Mouse (Mus musculus) ovary, postnatal 10 days (tissue): ENCODE data around the gene Ifrd2.

ENCODE experiments used
- DNase-seq: peaks from one replicate; pipeline ENCODE4 v3.0.0; 2022; ENCODE audit warnings: low spot score

Gene Ifrd2

GRCm38 (mm10) chr9:107625351-107626128 lies 38.1 kb downstream of the Ifrd2 start:
- no peak for DNase-seq

DNA sequence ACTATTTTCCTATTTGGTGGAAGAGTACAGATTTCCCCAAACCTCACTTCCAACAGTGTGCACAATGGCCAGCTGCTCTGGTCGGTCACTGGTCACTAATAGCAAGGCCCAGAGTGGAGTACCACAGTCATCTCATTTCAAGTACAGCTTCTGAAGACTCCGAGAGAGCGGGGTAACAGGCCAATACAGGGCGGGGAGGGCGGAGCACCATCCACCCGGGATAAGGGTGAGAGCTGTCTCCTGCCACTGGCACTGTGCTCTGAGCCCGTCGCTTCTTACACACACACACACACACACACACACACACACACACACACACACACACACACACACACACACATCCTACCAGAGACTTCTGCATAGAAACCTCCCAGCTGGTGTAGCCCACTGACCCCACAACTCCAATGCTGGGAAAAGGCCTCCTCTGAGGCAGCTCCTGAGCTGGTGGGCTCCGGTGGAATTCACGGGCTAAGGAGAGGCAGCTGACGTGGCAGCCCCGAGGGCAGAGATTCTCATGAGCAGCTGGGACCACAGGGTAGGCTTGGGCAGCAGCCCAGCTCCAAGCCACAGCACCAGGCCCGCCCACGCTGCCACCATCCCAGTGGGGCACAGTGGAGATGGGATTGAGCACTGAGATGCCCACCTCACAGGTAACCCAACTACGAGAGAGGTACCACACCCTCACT lies 38.9 kb downstream of the Ifrd2 start:
- no peak for DNase-seq

- DNase-seq: no peak
Measured at GRCm38 (mm10) chr9:107626844-107627277, 39.4 kb downstream of the Ifrd2 start.

DNA sequence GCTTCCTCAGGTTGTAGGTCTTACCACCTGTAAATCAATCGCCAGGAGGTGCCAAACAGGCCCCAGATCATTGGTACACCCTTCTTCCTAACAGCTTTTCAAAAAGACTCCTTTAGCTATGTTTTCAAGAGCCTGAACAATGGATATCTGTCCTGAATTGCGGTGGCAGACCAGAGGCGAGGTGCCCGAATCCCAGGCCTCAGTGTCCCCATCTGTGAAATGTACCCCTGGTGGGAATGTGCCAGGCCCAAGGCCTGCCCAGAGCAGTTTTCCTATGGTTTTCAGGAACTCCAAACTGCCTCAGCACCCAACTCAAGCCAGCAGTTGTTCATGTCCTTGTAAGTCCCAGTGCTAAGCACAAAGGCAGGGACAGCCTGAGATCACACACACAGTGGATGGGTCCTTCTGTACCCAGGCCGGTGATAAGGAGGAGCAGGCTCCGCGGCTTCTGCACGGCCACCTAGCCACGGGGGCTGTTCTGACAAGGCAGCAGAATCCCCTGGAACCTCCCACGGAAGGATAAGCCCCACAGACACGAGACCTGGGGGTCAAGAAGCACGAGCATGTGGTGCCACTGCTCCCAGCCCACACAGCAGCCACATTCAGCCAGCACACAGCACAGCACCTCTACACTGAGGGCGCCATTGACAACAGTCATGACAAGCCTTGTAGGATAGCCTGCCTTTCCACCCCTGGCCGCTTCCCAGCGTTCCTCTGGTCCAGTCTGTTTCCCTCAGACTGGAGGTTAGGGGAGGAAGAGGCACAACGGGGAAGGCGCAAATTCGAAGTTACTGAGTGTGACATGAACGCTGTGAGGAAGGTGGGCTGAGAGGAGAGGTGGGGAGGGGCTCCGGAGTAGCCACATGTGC lies 40.2 kb downstream of the Ifrd2 start:
- DNase-seq: no peak

DNA sequence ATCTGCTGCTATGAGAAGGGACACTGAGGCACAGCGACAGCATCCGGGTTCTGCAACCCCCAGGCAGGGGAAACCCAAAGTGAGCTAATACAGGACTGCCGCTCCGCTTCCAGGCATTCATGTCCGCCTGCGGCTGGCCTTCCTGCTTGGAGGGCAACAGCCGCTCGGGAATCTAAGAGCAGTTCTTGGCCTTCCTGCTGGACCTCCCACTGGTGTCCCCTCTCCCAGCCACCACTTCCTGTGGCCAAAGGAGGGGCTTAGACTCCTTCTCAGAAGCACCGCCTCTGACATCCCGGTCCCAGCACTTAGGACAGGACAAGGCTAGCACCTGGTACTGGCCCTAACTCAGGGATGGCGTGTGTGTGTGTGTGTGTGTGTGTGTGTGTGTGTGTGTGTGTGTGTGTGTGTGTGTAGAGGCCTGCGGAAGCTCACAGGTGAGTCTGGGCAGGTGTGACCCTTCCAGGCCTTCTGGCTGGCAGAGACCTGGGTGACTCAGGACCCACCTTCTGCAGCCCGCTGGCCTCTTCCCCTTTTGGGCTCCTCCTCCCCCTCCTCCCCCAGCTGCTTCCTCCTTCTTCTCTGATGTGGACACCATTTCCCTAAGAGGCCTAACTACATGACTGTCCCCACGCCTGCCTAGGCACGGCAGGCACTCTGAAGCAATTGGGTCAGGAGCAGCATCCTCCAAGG lies 41.4 kb downstream of the Ifrd2 start:
- DNase-seq: no peak

DNA sequence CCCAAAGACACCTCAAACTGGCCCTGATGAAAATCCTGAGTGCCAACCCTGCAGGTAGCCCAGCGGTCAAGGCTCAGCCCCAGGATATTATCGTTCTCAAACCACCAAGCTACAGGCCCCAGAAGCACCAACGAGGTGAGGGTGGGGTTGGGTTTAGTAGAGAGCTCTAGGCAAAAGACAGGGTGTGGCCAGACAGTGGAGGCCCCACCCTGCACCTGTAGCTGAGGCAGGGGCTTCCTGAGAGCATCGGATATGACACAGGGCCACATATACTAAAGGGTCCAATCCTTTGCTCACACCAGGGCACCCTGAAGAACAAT lies 41.9 kb downstream of the Ifrd2 start:
- DNase-seq: no peak

- DNase-seq: no peak
Measured at GRCm38 (mm10) chr9:107629901-107630425, 42.5 kb downstream of the Ifrd2 start.

GRCm38 (mm10) chr9:107630576-107630975 lies 43.1 kb downstream of the Ifrd2 start:
- no peak for DNase-seq

DNA sequence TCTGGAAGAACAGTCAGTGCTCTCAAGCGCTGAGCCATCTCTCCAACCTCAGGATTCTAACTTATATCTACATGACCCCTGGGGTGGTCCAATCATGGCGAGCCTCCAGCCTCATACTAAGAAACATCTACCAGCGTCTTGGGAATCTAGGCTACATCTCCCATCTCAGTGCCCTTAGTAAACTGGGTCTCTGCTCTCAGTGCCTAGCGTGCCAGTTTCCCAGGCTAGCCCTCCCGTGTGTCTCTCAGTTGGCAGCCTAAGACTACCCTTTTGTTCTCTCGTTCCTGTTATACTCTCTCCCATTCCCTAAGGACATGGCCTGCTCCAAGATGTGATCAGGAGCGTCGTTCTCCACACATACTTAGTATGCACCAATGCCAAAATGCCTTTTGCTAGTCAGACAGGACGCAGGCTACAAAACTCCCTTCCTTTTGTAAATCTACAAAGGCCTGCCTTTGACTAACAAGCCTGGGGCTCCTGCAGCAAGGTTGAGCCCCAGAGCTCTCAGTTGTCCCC lies 43.9 kb downstream of the Ifrd2 start:
- DNase-seq: no peak

DNA sequence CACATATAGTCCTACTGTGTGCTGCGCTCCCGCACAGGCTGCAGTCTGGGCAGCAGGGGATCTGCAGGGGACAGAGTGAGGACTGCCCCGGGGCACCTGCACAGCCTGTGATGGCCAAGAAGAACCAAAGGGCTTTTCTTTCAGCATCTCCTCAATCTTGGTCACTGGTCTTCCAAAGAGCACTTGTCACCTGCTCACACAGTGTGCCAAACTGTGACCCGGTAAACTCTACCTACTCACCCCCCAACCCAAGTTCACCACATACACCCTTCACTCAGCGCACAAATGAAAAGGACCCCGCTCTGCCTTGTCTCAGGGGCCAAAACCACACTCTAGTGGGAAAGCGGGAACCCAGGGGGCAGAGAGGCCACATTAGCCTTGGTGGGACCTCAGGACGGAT lies 44.4 kb downstream of the Ifrd2 start:
- no peak for DNase-seq

DNA sequence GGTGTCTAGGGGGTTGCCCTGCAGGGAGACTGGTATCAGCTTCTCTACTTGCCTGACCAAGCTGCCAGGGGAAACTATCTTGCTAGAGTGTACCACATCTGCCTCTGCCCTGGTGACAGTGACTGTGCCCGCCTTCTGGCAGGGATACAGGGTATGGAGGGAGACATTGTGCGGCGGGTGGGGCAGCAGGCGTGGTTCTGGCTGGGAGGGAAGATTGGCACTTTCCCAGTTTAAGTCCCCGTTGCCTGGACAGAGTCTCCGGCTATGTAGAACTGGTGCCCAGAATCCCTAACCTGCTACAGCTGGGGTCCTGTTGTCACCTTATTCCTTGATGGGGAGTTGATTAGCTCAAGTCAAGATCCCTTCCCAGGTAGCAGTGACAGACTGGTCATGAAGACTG lies 45.0 kb downstream of the Ifrd2 start:
- no peak for DNase-seq

DNA sequence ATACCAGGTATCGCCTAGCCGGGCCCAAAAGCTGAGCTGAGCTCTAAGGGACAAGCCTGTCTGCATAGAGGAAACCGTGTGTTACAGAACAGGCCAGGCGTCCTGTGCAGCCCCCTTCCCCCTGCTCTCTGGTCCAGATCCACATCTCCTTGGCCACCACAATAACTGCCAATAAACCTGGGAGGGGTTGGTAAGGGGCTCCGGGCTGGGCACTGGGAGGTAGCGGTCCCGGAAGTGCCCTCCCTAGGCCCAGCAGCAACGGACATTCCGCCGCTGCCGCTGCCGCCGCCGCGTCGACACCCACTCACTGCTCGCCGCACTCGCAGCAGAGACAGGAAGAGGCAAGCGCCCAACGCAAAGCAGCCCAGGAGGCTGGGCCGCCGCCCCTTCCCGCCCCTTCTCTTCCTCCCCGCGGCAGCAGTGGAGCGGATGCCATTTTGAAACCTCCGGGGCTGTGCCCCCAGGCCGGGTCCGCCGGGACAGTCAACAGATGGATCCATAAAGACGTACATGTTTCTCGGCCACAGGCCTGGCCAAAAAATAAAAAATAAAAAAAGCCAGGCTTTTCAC lies 45.7 kb downstream of the Ifrd2 start:
- DNase-seq: no peak

DNA sequence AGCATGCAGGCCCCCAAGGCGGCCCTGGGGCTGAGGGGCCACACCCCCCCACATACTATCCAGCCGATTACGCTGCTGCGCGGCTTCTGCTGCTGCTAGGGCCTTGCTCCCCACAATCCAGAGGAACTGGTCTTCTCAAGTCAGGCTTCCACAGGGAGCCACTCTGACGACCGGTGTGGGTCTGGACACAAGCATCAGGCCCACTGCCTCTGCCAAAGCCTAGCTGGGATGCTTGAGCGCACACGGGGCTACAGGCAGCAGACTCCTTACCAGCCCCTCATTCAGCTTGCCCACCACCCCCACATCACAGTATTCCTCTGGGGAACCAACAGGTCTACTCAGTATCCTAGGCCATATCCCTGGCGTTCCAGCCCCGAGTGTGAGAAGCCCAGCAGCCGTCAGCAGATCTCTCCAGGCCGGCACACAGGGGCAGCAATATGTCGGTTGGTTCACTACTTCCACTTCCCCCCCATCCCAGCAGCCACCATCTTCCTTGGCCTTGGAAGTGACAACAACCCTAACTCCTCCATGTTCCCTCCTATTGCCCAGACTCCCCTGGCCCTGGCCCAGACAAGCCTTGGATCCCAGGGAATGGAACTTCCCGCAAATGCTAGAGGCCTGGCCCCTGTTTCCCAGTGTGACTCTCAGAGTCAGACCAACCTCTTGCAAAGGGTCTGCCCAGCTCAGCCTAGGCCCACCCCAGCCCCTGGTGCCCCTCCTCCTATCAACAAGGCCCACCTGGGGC lies 46.4 kb downstream of the Ifrd2 start:
- no peak for DNase-seq

GRCm38 (mm10) chr9:107634406-107635278 lies 47.2 kb downstream of the Ifrd2 start:
- DNase-seq: no peak

DNA sequence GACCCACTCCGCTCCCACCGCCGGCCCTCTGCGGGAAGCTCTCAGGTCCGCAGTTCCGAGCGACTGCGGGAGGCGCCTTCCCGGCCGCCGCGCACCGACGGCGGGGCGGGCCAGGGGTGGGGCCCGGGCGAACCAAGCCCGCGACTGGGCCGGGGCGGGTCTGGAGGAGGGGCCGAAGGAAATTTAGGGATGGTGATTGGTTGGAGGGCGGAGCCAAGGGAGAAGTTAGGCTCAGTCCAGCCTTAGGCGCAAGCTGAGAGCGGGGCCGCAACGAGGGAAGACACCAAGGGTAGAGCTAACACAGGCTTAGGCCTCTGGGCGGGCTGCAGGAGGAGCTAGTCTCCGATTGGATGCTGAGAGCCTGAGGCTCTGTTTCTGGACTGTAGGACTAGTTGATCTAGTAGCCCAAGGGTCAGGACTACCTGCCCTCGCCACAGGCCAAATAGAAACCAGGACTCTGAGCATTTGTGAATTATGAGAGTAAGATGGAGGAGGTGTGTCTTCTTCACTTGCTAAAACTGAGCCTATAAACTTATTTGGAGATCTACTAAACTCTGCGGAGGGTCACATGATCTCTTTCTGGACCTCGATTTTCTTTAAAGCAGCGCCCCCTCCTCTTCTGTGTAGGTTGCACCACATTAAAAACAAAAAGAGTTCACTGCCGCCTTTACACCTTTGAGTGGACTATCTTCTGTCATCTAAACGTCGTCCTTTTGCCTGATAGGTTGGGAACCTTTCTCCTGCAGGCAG lies 48.0 kb downstream of the Ifrd2 start, which contains the start of gene Gnai2:
Gnai2 (minus strand) TSS at position 89 of the 750 bp plus-strand sequence.
- peak; percentile 90 for DNase-seq

- DNase-seq: no peak
Measured at GRCm38 (mm10) chr9:107637070-107637469, 49.6 kb downstream of the Ifrd2 start.

DNA sequence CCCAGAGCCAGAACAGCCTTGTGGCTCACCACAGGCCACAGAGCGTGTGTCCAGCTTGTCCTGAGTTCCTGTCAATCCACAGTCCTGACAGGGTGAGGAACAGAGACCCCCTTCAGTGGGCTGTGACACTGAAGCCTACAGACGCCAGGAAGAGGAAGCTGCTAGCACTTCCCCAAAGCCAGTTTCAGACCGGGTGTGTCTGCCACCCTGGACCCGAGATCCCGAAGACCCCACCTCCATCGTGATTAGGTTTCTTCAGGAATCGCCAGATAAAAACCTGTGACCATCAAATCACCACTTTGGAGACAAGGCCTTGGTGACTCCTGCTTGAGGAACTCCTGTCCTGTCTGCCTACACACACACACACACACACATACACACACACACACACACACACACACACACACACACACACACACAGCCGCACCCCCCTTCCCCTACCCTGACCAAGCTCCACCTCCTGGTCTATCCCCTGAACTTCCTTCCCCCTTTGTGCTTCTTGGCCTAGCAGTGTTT lies 52.9 kb downstream of the Ifrd2 start:
- DNase-seq: no peak

DNA sequence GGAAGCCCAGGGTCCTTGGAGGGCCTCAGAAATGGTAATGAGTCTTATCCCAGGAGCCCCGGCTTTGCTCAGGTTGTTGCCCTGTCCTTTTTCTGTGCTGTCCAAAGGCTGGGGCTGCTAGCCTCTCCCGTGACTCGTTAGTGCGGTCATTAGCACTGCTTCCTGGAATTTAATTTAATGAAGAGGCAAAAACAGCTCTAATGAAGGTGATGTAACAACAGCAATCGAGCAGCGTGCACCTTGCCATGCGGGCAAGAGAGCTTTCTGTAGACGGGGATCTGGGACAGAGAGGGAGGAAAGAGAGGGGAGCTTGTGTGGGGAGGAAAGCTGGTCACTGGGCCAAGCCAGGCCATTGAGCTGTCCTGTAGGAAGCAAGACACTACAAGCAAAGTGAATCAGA lies 54.2 kb downstream of the Ifrd2 start:
- DNase-seq: no peak
